Mouse (Mus musculus): ENCODE measurements at regions not wholly inside any gene's neighbourhood (a gene's known extent, or its start where the extent isn't known, plus 50 kb on each side); places are given as distances from the start of the nearest gene placed in this dataset.

DNA sequence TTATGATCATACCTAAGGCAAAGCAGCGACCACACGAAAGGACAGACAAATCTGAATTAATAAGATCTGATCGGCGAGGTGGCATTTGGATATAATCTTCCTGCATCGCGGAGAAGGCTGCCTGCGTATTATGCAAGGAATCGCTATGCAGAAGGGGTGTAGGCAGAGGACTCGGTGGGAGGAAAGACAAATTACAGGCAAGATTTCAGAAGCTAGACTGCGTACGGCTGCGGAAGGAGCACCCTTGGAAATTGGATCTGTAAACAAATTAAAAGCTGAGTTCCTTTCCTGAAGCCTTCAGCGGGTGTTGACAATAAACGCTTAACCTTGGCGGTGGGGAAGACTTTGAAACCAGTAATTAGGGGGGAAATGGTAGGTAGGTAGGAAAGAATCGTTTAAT is 257.3 kb downstream of the Barhl2 start:
- Histone ChIP-seq H3K27ac (ENCODE audit: low read depth, low read length) (no peak overlapping the region), H3K4me2 (replicated peaks; ENCODE audit: low read depth) (no peak overlapping the region), H3K36me3 (ENCODE audit: control insufficient read depth, insufficient read depth) (no peaks in the 10 kb centered on the region), H3K9ac (ENCODE audit: low read depth, low read length) (no peak overlapping the region), H3K9me3 (ENCODE audit: control insufficient read depth) (no peaks in the 10 kb centered on the region), H3K4me1 (replicated peaks; ENCODE audit: control insufficient read depth, insufficient read depth, low read length) (no peaks in the 10 kb centered on the region), H3K4me3 (ENCODE audit: low read depth, low read length) (no peak overlapping the region), H3K27me3 (replicated peaks; ENCODE audit: control insufficient read depth, insufficient read depth, low read length) (no peaks in the 10 kb centered on the region)
- 68% methylated on average over 16 of the region's 16 CpGs for WGBS
- TF ChIP-seq CTCF (IDR thresholded peaks at IDR 0.05; ENCODE audit: low read depth), result no peak
- ATAC-seq, result no peak

DNA sequence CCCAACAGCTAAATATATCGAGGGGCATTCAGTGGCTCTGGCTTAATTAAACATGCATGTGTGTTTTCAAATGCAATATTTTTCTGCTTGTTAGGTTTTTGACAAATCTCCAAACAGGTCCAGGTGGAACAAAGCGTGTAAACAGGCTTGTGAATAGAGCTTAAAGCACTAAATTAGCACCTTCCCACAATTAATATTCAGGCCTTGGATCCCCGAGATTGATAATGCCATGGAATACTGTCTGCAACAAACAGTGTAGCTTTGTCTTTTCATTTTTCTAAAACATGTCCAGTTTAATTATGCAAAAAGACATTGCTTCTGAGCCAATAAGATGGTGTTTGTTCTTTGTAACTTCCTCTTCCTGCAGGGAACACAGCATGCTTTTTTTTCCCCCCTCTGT is 258.9 kb downstream of the Barhl2 start:
- no peak overlapping the region for H3K27ac ChIP-seq (ENCODE audit: low read depth, low read length)
- H3K9ac ChIP-seq (ENCODE audit: low read depth, low read length), result no peak overlapping the region
- H3K4me1 ChIP-seq (replicated peaks; ENCODE audit: control insufficient read depth, insufficient read depth, low read length), result no peaks in the 10 kb centered on the region
- H3K9me3 ChIP-seq (ENCODE audit: control insufficient read depth), result no peaks in the 10 kb centered on the region
- no peaks in the 10 kb centered on the region for H3K36me3 ChIP-seq (ENCODE audit: control insufficient read depth, insufficient read depth)
- no peaks in the 10 kb centered on the region for H3K27me3 ChIP-seq (replicated peaks; ENCODE audit: control insufficient read depth, insufficient read depth, low read length)
- H3K4me3 ChIP-seq (ENCODE audit: low read depth, low read length), result no peak overlapping the region
- no peak for TF ChIP-seq CTCF (IDR thresholded peaks at IDR 0.05; ENCODE audit: low read depth)
- 82% methylated on average over 3 of the region's 3 CpGs for WGBS
- ATAC-seq, result no peak
- H3K4me2 ChIP-seq (replicated peaks; ENCODE audit: low read depth), result no peak overlapping the region

DNA sequence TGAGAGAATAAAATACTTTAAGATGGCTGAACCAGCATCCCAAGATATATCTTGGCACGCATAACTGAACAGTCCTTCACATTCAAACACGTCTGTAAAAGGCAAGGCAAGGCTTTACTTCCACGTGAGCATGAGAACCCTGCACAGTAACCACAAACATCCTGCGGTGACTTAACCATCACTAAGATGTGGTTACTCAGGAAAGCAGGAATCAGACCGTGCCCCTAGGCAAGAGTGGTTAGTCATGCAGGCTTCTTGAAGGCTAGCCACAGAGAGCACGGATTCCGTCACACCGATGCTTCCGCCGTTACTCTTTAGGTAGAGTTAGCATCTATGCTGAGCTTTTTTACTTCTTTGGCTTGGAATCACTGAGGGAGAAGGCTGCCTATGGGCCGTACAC is 266.8 kb downstream of the Barhl2 start:
- Histone ChIP-seq H3K27ac (ENCODE audit: low read depth, low read length) (no peak overlapping the region), H3K27me3 (replicated peaks; ENCODE audit: control insufficient read depth, insufficient read depth, low read length) (no peaks in the 10 kb centered on the region), H3K36me3 (ENCODE audit: control insufficient read depth, insufficient read depth) (no peaks in the 10 kb centered on the region), H3K9me3 (ENCODE audit: control insufficient read depth) (no peaks in the 10 kb centered on the region), H3K4me3 (ENCODE audit: low read depth, low read length) (no peak overlapping the region), H3K4me2 (replicated peaks; ENCODE audit: low read depth) (no peak overlapping the region), H3K9ac (ENCODE audit: low read depth, low read length) (no peak overlapping the region), H3K4me1 (replicated peaks; ENCODE audit: control insufficient read depth, insufficient read depth, low read length) (no peaks in the 10 kb centered on the region)
- 83% methylated on average over 11 of the region's 11 CpGs for WGBS
- no peak for ATAC-seq
- no peak for TF ChIP-seq CTCF (IDR thresholded peaks at IDR 0.05; ENCODE audit: low read depth)

DNA sequence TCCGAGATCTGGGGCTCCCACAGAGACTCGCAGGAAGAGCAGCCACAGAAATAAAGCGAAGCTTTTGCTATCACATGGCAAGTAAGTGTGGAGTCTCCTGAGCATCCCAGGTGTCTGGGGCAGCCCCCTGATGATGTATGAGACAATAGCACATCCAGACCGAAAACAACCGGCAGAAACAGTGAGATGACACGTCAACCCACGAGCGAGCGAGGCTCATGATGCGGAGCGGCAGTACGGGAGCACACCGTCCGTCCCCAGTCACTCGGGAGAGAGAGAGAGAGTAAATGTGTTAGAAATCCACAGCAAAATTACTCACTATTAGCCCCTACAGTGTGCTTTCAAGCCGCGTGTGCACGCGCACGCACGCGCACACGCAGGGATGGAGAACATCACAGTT is 276.2 kb downstream of the Barhl2 start:
- H3K27me3 ChIP-seq (replicated peaks; ENCODE audit: control insufficient read depth, insufficient read depth, low read length), result no peaks in the 10 kb centered on the region
- no peaks in the 10 kb centered on the region for H3K36me3 ChIP-seq (ENCODE audit: control insufficient read depth, insufficient read depth)
- ATAC-seq, result no peak
- H3K9ac ChIP-seq (ENCODE audit: low read depth, low read length), result no peak overlapping the region
- no peaks in the 10 kb centered on the region for H3K9me3 ChIP-seq (ENCODE audit: control insufficient read depth)
- no peak for TF ChIP-seq CTCF (IDR thresholded peaks at IDR 0.05; ENCODE audit: low read depth)
- H3K4me2 ChIP-seq (replicated peaks; ENCODE audit: low read depth), result no peak overlapping the region
- no peak overlapping the region for H3K27ac ChIP-seq (ENCODE audit: low read depth, low read length)
- H3K4me1 ChIP-seq (replicated peaks; ENCODE audit: control insufficient read depth, insufficient read depth, low read length), result no peaks in the 10 kb centered on the region
- WGBS, result 88% methylated on average over 23 of the region's 23 CpGs
- H3K4me3 ChIP-seq (ENCODE audit: low read depth, low read length), result no peak overlapping the region

DNA sequence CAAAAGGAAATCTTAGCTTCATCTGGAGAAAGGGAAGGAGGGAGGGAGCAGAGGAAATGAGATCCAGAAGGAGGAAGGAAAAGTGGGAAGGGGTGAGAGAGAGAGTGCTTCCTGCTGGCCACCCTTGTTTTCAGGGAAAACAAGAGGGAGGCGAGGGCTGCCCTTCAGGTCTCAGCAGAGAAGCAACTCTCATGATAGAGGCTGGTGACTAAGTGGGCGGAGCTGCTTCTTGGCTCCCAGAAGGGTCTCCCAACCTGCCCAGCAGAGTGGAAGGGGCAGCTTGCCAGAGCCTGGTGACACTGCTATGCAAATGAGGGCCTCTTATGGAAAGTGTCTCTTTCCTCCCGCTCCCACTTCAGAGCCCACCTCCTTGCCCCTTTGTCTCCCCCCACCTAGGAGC is 285.8 kb downstream of the Barhl2 start:
- TF ChIP-seq CTCF (IDR thresholded peaks at IDR 0.05; ENCODE audit: low read depth), result no peak
- Histone ChIP-seq H3K4me1 (replicated peaks; ENCODE audit: control insufficient read depth, insufficient read depth, low read length) (no peaks in the 10 kb centered on the region), H3K9me3 (ENCODE audit: control insufficient read depth) (no peaks in the 10 kb centered on the region), H3K9ac (ENCODE audit: low read depth, low read length) (no peak overlapping the region), H3K36me3 (ENCODE audit: control insufficient read depth, insufficient read depth) (no peaks in the 10 kb centered on the region), H3K27me3 (replicated peaks; ENCODE audit: control insufficient read depth, insufficient read depth, low read length) (no peaks in the 10 kb centered on the region), H3K4me3 (ENCODE audit: low read depth, low read length) (no peak overlapping the region), H3K27ac (ENCODE audit: low read depth, low read length) (no peak overlapping the region), H3K4me2 (replicated peaks; ENCODE audit: low read depth) (no peak overlapping the region)
- 13% methylated on average over 3 of the region's 3 CpGs for WGBS
- no peak for ATAC-seq

DNA sequence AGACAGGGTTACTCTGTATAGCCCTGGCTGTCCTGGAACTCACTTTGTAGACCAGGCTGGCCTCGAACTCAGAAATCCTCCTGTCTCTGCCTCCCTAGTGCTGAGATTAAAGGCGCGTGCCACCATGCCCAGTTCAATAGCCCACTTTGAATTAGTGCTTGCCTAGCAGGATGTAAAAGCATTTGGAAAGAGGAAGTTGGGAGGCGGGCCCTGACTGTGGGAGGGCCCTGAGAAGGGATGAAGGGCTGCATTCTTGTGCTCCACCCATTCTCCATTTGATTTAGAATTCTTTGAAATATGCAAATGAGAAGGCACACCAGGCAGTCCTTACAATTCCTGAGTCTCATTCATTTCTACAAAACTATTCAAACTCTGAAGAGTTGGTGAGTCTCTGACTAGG is 287.6 kb downstream of the Barhl2 start:
- no peak overlapping the region for H3K27ac ChIP-seq (ENCODE audit: low read depth, low read length)
- no peaks in the 10 kb centered on the region for H3K27me3 ChIP-seq (replicated peaks; ENCODE audit: control insufficient read depth, insufficient read depth, low read length)
- no peaks in the 10 kb centered on the region for H3K4me1 ChIP-seq (replicated peaks; ENCODE audit: control insufficient read depth, insufficient read depth, low read length)
- TF ChIP-seq CTCF (IDR thresholded peaks at IDR 0.05; ENCODE audit: low read depth), result no peak
- 95% methylated on average over 4 of the region's 4 CpGs for WGBS
- no peak overlapping the region for H3K4me3 ChIP-seq (ENCODE audit: low read depth, low read length)
- H3K4me2 ChIP-seq (replicated peaks; ENCODE audit: low read depth), result no peak overlapping the region
- no peaks in the 10 kb centered on the region for H3K36me3 ChIP-seq (ENCODE audit: control insufficient read depth, insufficient read depth)
- no peak overlapping the region for H3K9ac ChIP-seq (ENCODE audit: low read depth, low read length)
- no peaks in the 10 kb centered on the region for H3K9me3 ChIP-seq (ENCODE audit: control insufficient read depth)
- no peak for ATAC-seq

DNA sequence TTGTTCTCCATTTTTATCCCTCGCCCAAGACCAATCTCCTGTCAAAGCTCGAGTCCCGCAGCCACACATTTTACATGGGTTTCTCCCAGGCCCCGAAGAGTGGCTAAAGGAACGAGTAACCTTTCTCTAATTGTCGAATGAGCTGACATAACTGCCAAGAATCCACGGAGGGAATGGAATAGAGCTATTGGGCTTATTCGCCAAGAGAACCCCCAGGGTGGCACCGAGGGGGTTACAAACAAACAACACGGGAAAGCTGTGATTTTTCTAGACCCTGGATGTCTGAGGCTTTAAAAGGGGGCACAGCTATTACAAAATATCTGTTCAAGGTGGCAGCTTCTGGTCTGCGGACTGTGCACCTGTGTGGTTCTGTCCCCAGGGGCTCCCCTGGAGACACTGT is 290.4 kb downstream of the Barhl2 start:
- no peaks in the 10 kb centered on the region for H3K36me3 ChIP-seq (ENCODE audit: control insufficient read depth, insufficient read depth)

More for the DNA sequence above, 290.4 kb downstream of the Barhl2 start:
- Histone ChIP-seq H3K9ac (ENCODE audit: low read depth, low read length) (no peak overlapping the region), H3K27me3 (replicated peaks; ENCODE audit: control insufficient read depth, insufficient read depth, low read length) (no peaks in the 10 kb centered on the region), H3K4me1 (replicated peaks; ENCODE audit: control insufficient read depth, insufficient read depth, low read length) (no peaks in the 10 kb centered on the region), H3K27ac (ENCODE audit: low read depth, low read length) (no peak overlapping the region), H3K4me3 (ENCODE audit: low read depth, low read length) (no peak overlapping the region), H3K9me3 (ENCODE audit: control insufficient read depth) (no peaks in the 10 kb centered on the region), H3K4me2 (replicated peaks; ENCODE audit: low read depth) (no peak overlapping the region)
- 82% methylated on average over 11 of the region's 11 CpGs for WGBS
- ATAC-seq, result no peak
- no peak for TF ChIP-seq CTCF (IDR thresholded peaks at IDR 0.05; ENCODE audit: low read depth)

Data from intestine, postnatal 0 days (tissue).